Mouse (Mus musculus): Measurements from ENCODE around the gene Bmp6.

The Bmp6 gene

GRCm38 (mm10) chr13:38354284-38354683 is 9.4 kb downstream of the Bmp6 start:
- DNase-seq = no peak

DNA sequence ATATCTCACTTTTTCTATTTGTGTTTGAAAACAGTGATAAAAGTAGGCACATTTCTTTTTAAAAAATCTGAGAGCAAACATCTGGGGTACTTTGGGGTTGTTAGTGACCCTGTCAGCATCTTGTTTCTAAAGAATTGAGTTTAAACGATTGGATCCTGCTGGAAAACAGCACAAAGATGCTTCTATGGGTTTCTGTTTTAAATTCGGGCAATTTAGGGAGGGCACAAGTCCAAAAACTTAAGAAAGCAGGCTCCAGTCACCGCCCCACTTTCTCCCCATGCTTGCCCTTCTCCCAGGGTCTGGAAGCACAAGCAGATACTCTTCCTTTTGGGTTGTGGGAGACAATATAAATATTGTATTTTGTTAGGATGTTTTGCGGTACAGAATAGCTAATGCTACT is 14.1 kb downstream of the Bmp6 start:
- no peak for DNase-seq

GRCm38 (mm10) chr13:38362751-38363150 is 17.8 kb downstream of the Bmp6 start:
- DNase-seq = no peak

DNA sequence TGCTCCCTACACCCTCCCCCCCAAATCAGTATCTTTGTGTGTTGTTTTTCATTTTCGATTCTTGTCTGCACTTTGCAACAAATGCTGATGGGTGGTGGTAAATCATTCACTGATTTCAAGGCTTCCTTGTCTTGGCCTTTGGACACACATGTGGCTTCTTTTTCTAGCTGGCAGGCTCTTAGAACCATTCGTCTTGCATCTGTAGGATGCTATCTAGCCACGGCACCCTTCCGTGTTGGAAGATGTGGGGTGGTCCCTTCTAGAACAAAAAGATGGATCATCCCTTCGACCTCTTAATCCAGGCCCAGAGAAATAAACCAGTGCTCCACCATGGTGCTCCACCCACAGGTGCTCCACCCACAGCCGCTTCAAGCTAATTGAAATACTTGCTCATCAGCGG is 19.0 kb downstream of the Bmp6 start:
- no peak for DNase-seq

- DNase-seq = no peak
These were observed 24.7 kb downstream of the Bmp6 start for GRCm38 (mm10) chr13:38369624-38370023.

GRCm38 (mm10) chr13:38376071-38376470 is 31.2 kb downstream of the Bmp6 start:
- no peak for DNase-seq

DNA sequence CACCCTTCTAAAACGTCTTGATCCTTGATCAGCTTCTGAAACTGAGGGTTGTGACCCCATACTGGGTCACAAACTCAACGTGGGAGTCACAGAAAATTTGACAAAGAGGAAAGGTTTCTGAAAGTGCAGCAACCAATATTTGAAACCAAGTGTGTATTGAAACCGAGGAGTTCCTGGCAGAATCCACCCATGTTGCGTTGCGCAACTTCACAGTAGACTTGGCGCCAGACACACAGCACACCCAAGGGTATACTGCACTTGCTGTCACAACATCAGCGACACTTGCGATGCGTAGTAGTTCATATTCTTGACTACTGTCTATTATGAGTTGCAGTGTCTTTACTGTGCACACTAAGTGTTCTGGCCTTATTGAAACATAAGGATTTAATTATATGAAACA is 32.4 kb downstream of the Bmp6 start:
- peak; percentile 95 for DNase-seq

DNA sequence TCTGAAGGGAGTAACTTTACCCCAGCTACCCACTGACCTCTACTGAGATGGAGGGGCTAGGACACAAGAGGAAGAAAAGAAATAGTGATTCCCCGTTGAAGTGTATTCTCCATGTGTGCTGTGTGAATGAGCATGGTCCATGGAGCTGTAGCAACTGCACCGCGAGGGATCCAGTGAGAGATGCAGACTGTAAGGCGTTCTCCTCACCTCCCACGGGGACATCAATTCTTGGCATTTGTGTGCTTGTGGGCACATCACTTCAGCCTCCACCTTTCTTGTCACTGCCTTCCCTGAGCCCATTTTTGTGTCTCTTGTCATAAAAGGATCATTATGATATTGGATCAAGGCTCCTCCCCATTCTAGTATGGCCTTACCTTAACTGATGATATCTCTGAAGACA is 34.9 kb downstream of the Bmp6 start:
- DNase-seq = no peak

DNA sequence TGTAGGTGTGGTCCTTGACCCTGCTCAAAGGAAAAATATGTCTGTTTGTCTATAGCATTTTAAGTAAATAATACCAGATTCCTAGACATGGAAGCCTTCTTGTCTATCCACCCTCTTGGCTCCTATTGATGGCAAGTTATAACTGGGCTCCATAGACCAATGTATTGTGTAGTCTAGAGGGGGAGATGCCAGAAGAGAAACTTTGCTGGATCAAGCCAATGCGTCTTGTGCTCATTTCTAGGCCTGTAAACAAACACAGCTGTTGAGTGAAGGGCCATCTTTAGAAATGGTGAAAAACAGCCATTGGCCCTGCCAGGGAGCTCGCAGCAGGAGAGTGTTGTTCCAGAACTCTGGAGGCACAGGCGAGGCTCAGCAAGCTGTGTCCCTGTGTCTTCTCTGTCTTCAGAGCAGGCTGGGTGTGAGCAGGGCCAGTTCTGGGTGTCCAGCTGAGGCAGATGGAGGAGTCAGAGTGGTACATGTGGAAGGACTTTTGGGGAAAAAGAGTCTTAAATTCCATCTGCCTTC is 41.2 kb downstream of the Bmp6 start:
- peak; percentile 93 for DNase-seq

GRCm38 (mm10) chr13:38387453-38388040 is 42.6 kb downstream of the Bmp6 start:
- DNase-seq = no peak

- DNase-seq = no peak
These were observed 48.5 kb downstream of the Bmp6 start for GRCm38 (mm10) chr13:38393444-38393843.

- peak; percentile 89 for DNase-seq
These were observed 50.1 kb downstream of the Bmp6 start for GRCm38 (mm10) chr13:38395026-38395425.

DNA sequence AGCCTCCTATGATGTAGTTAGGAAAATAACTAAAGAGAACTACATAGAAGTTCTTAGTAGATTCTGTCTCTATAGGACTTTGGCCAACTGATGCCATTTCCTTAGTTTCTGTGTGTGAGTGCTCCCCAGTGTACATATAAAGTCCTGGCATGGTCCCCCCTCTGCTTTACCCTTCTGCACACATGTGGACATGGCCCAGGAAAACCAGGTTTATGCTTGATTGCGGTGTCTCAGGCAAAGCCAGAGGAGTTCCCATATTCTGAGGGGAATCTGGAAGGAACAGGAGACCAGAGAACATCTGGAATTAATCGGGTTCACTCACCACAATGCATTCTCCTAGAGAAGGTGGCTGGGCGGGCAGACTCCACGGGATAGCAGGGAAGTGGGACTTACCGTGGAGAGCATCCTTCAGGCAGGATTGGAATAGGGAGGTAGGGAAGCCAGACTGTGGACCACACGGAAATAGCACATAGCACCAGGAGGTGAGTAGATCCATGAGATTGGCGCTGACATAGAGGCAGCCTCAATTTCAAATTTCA is 52.2 kb downstream of the Bmp6 start:
- DNase-seq = no peak

DNA sequence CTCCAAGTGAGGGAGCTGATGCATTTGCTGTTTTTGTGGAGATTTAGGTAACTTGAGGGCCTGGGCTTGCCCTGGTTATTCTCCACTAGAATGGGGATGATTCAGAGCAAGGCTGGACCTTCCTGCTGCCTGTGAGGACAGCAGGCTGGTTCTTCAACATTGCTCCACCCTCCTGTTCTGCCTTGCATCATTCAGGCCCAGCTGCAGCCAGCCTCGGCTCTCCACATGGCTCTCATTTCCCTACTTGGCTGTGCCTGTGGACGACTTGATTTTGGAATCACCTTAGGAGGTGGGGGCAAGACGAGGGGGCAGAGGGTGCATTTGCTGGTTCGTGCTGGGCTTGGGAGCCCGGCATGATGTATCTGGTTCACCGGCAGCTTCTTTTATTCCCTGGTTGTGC is 53.8 kb downstream of the Bmp6 start:
- peak; percentile 97 for DNase-seq

GRCm38 (mm10) chr13:38400662-38401061 is 55.8 kb downstream of the Bmp6 start:
- peak; percentile 97 for DNase-seq

GRCm38 (mm10) chr13:38407611-38408315 is 62.9 kb downstream of the Bmp6 start:
- DNase-seq = peak; percentile 97

GRCm38 (mm10) chr13:38408636-38409035 is 63.7 kb downstream of the Bmp6 start:
- peak; percentile 94 for DNase-seq

- peak; percentile 98 for DNase-seq
These were observed 65.5 kb downstream of the Bmp6 start for GRCm38 (mm10) chr13:38410322-38410865.

GRCm38 (mm10) chr13:38419781-38420180 is 74.9 kb downstream of the Bmp6 start:
- DNase-seq = no peak

DNA sequence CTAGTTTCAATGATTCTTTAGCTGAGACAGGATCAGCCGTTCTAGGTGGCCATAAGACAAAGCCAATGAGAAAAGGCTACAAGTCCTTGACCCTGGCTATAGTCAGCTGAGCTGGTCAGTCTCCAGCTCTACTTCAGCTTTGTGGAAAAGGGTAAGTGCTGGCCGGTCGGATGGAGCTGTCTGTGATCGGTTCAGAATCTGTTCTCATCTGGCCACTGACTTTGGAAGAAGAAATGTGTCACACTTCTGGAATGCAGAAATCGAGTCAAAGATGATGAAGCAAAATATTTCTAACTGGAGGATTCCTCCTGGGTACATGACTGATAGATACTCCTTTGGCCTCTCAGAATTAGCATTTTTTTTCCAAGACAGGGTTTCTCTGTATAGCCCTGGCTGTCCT is 77.6 kb downstream of the Bmp6 start:
- no peak for DNase-seq

GRCm38 (mm10) chr13:38425294-38425693 is 80.4 kb downstream of the Bmp6 start:
- DNase-seq = no peak

GRCm38 (mm10) chr13:38429671-38430070 is 84.8 kb downstream of the Bmp6 start:
- no peak for DNase-seq

DNA sequence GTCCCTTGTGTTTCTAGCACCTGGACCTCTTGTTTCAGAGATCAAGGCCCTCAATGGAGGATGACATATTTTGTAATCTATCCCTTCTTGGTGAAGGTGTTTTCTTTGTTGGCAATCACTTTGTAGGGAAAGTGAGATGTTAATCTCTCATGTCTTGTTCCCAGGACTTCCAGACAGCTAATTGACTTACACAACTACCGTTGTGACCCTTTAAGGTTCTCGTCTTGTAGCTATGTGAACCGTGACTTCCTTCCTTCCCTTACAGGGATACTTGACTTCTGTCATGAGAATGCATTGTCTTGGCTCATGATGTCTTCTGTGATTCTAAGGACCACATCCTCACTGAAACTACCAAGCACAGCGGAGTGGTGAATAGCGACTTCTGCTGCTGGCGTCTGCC is 85.2 kb downstream of the Bmp6 start:
- DNase-seq = no peak

DNA sequence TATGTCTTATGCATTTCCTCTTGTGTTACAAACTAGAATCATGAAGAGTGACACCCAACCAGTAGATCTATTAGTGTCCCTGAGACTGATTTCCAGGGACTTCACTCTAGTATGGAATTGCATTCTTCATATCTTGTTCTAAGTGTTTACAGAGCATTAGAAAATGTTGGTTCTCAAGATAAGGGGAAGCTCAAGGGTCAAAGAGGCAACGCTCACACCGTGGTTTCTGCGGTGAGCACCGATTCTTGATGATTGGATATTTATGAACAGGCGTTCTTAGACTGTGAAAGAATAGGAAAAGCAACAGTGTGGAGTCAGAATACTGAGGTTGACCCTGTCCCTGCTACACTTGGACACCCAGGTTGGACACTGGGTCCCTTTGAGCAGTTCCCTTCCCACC is 89.9 kb downstream of the Bmp6 start:
- DNase-seq = no peak

All from heart, adult 11 months (tissue).